Mouse (Mus musculus) lung, adult 2 months (tissue): ENCODE data around the gene Rnf215.

Experiments
- CTCF ChIP-seq: fragments of 200-500 bp; IDR thresholded peaks from 2 replicates; pipeline ENCODE4 v1.5.1; 2011; ENCODE audit warnings: mild to moderate bottlenecking, low read length, control low read depth; ENCODE audit not compliant: insufficient read depth
- POLR2A ChIP-seq: fragments of 200-500 bp; IDR thresholded peaks from 2 replicates; pipeline ENCODE4 v1.6.1; 2011; ENCODE audit warnings: low read depth, mild to moderate bottlenecking, control low read depth, low read length, borderline replicate concordance; ENCODE audit errors: extremely low read depth

GRCm38 (mm10) chr11:4122742-4123579 lies 12.0 kb upstream of the Rnf215 start, which contains the start of gene Sec14l2:
- TF ChIP-seq POLR2A, result no peak
- no peak for TF ChIP-seq CTCF
